12 mouse cellular contexts compared by ENCODE assay signal in the genomic region with DNA sequence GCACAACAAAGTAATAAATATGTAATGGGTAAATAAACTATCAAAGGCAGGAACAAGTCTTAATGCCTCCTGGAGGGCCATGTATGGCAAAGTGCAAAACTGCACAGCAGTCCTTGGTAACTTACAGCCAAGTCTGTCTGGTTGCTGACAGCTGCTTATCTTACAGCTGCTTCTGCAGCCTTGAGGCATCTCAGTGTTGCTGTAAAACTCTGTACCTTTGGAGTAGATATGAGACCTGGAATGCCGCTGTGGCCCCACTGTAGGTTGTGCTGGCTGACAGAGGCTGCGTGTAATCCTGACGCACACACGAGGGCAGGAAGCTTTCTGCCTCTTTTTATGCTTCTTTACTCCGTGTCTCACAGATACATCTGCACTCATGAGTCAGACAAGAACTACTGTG. TPM values are rescaled to one million over a fixed set of nuclear protein-coding genes. Genes with fewer than 3 reads are reported as not detected.
DNase-seq lines count a peak whose midpoint lies in the region; ATAC-seq and TF ChIP-seq lines count a peak whose summit lies in the region.
"Had no signal": no experiment of that assay in that cellular context is flagged by ENCODE, and none has a peak within 500 bp of the region (broad histone marks: within the 10 kb centered on the region; RNA-seq: fewer than 3 reads in every experiment).

No protein-coding gene starts in this region.

- no peak overlapping the region for H3K9ac ChIP-seq in stomach, embryonic 14.5 days (replicated peaks; ENCODE audit: low read depth, low read length)
- H3K9ac ChIP-seq in stomach, postnatal 0 days (ENCODE audit: low read length) = no peak overlapping the region
- H3K9ac ChIP-seq in liver, embryonic 16.5 days (ENCODE audit: low read depth, low read length) = no peak overlapping the region

- no peak overlapping the region for H3K4me3 ChIP-seq in stomach, embryonic 14.5 days (ENCODE audit: low read depth, low read length)
- H3K4me3 ChIP-seq in stomach, postnatal 0 days (ENCODE audit: low read depth, low read length) = no peak overlapping the region
- H3K4me3 ChIP-seq in liver, embryonic 16.5 days (ENCODE audit: low read depth, low read length) = no peak overlapping the region
- H3K4me3 ChIP-seq: limb, embryonic 10.5 days had no signal

- peak; percentile 26 for DNase-seq in embryo, embryonic 10 days (ENCODE audit: low spot score)
- DNase-seq in embryo, embryonic 11 days = no peak
- DNase-seq in stomach, postnatal 0 days (ENCODE audit: low spot score) = no peak
- no peak for DNase-seq in lung, postnatal 25 days (ENCODE audit: low spot score)
- DNase-seq in urinary bladder, postnatal 36 days (ENCODE audit: low spot score in 2 of 2) = no peak
- no peak for DNase-seq in kidney, adult 9 months
- DNase-seq: cerebellum, adult 9-10 months; lung, postnatal 10 days had no signal

- no peak overlapping the region for H3K4me2 ChIP-seq in stomach, embryonic 14.5 days (replicated peaks; ENCODE audit: low read depth, low read length)
- H3K4me2 ChIP-seq in stomach, postnatal 0 days (replicated peaks; ENCODE audit: low read depth) = no peak overlapping the region
- peak overlapping the region; percentile 11; the same call in 1 of the 2 replicates for H3K4me2 ChIP-seq in liver, embryonic 16.5 days (ENCODE audit: low read depth, low read length)

- H3K4me1 ChIP-seq in stomach, embryonic 14.5 days (ENCODE audit: control insufficient read depth, insufficient read depth, low read length) = no peaks in the 10 kb centered on the region
- H3K4me1 ChIP-seq in stomach, postnatal 0 days (replicated peaks; ENCODE audit: control insufficient read depth, insufficient read depth) = no peaks in the 10 kb centered on the region
- peaks cover 41% of the 10 kb centered on the region for H3K4me1 ChIP-seq in liver, embryonic 16.5 days (ENCODE audit: control insufficient read depth, low read depth, low read length)
- H3K4me1 ChIP-seq: limb, embryonic 10.5 days had no signal

- WGBS in stomach, embryonic 14.5 days = 93% methylated on average over 5 of the region's 5 CpGs
- WGBS in stomach, postnatal 0 days = 89% methylated on average over 5 of the region's 5 CpGs
- 14% methylated on average over 5 of the region's 5 CpGs for WGBS in liver, embryonic 16.5 days (ENCODE audit: insufficient replicate concordance)

- TF ChIP-seq CTCF in stomach, postnatal 0 days (IDR thresholded peaks at IDR 0.05; ENCODE audit: low read depth) = no peak

- TF ChIP-seq EP300 in stomach, postnatal 0 days (optimal IDR thresholded peaks at IDR 0.05) = no peak

- no peaks in the 10 kb centered on the region for H3K9me3 ChIP-seq in stomach, embryonic 14.5 days (ENCODE audit: control insufficient read depth, low read depth, low read length)
- no peaks in the 10 kb centered on the region for H3K9me3 ChIP-seq in stomach, postnatal 0 days (ENCODE audit: control insufficient read depth, low read length)
- no peaks in the 10 kb centered on the region for H3K9me3 ChIP-seq in liver, embryonic 16.5 days (replicated peaks; ENCODE audit: control insufficient read depth, low read length)
- H3K9me3 ChIP-seq: limb, embryonic 10.5 days had no signal

- H3K27me3 ChIP-seq in stomach, embryonic 14.5 days (ENCODE audit: control insufficient read depth, insufficient read depth, low read length) = no peaks in the 10 kb centered on the region
- no peaks in the 10 kb centered on the region for H3K27me3 ChIP-seq in stomach, postnatal 0 days (ENCODE audit: control insufficient read depth, insufficient read depth, low read length)
- no peaks in the 10 kb centered on the region for H3K27me3 ChIP-seq in liver, embryonic 16.5 days (ENCODE audit: control insufficient read depth, insufficient read depth, low read depth, low read length)

- ATAC-seq in stomach, embryonic 14.5 days (ENCODE audit: insufficient number of reproducible peaks, insufficient read depth, low FRiP score, low read depth) = peak; percentile 42; the same call in 1 of the 2 replicates
- ATAC-seq in stomach, postnatal 0 days (ENCODE audit: low FRiP score, low TSS enrichment) = no peak
- peak; percentile 98 for ATAC-seq in liver, embryonic 16.5 days (ENCODE audit: low read depth)
- ATAC-seq: forebrain, embryonic 16.5 days had no signal

- H3K36me3 ChIP-seq in stomach, embryonic 14.5 days (ENCODE audit: control insufficient read depth, insufficient read depth, low read length) = peaks cover 67% of the 10 kb centered on the region
- H3K36me3 ChIP-seq in stomach, postnatal 0 days (ENCODE audit: control insufficient read depth, insufficient read depth, low read length) = peaks cover 30% of the 10 kb centered on the region
- peaks cover 54% of the 10 kb centered on the region for H3K36me3 ChIP-seq in liver, embryonic 16.5 days (ENCODE audit: control insufficient read depth, insufficient read depth)

- H3K27ac ChIP-seq in stomach, embryonic 14.5 days (ENCODE audit: low read length) = no peak overlapping the region
- no peak overlapping the region for H3K27ac ChIP-seq in stomach, postnatal 0 days (replicated peaks)
- peak overlapping the region; percentile 90 for H3K27ac ChIP-seq in liver, embryonic 16.5 days (ENCODE audit: low read length)
- H3K27ac ChIP-seq: limb, embryonic 10.5 days had no signal

RNA-seq across cellular contexts. Expression of a gene that starts 18.9 kb away (rescaled TPM):
- 138 and 148 TPM in 2 replicates for polyA plus RNA-seq in stomach, embryonic 14.5 days (2014; fragmentation: Nextera tagmentation; extraction: Ambion mirVana)
- polyA plus RNA-seq in stomach, postnatal 0 days (2015; fragmentation: Nextera tagmentation; extraction: Ambion mirVana) = 169 and 190 TPM in 2 replicates
- 108 and 118 TPM in 2 replicates for polyA plus RNA-seq in liver, embryonic 16.5 days (2015; fragmentation: Nextera tagmentation; extraction: Ambion mirVana)

RNA-seq across cellular contexts. Expression of a gene that starts 29.4 kb away (rescaled TPM):
- polyA plus RNA-seq in stomach, embryonic 14.5 days (2014; fragmentation: Nextera tagmentation; extraction: Ambion mirVana) = 55.7 and 64.3 TPM in 2 replicates
- 162 and 173 TPM in 2 replicates for polyA plus RNA-seq in stomach, postnatal 0 days (2015; fragmentation: Nextera tagmentation; extraction: Ambion mirVana)
- polyA plus RNA-seq in liver, embryonic 16.5 days (2015; fragmentation: Nextera tagmentation; extraction: Ambion mirVana) = 6.2 and 7.4 TPM in 2 replicates

RNA-seq across cellular contexts. Expression of a gene that starts 55.0 kb away (rescaled TPM):
- polyA plus RNA-seq in stomach, embryonic 14.5 days (2014; fragmentation: Nextera tagmentation; extraction: Ambion mirVana) = 32.0 and 33.4 TPM in 2 replicates
- polyA plus RNA-seq in stomach, postnatal 0 days (2015; fragmentation: Nextera tagmentation; extraction: Ambion mirVana) = 20.8 TPM in 2 replicates
- 43.6 and 44.1 TPM in 2 replicates for polyA plus RNA-seq in liver, embryonic 16.5 days (2015; fragmentation: Nextera tagmentation; extraction: Ambion mirVana)
